Mouse (Mus musculus): Measurements from ENCODE around the gene Snrnp48. TPM values are rescaled to one million over a fixed set of nuclear protein-coding genes. Genes with fewer than 3 reads are reported as not detected.

Gene Snrnp48
- polyA plus RNA-seq, 1 experiment from 2014 or later: 32.9 TPM

- peaks cover 41% of the 10 kb centered on the region for H3K36me3 ChIP-seq
- H3K27me3 ChIP-seq: no peaks in the 10 kb centered on the region
- no peak overlapping the region for H3K4me2 ChIP-seq (replicated peaks)
- H3K9me3 ChIP-seq (replicated peaks): no peaks in the 10 kb centered on the region
- no peak overlapping the region for H3K27ac ChIP-seq (replicated peaks)
- peaks cover 4% of the 10 kb centered on the region for H3K4me1 ChIP-seq
- no peak overlapping the region for H3K9ac ChIP-seq
- 92% methylated on average over 5 of the region's 5 CpGs for WGBS
- no peak for ATAC-seq (ENCODE audit: insufficient number of reproducible peaks, low FRiP score, low TSS enrichment, low read depth)
- H3K4me3 ChIP-seq (replicated peaks): no peak overlapping the region
Measured at GRCm38 (mm10) chr13:38211122-38211521, 6.4 kb downstream of the Snrnp48 start.

DNA sequence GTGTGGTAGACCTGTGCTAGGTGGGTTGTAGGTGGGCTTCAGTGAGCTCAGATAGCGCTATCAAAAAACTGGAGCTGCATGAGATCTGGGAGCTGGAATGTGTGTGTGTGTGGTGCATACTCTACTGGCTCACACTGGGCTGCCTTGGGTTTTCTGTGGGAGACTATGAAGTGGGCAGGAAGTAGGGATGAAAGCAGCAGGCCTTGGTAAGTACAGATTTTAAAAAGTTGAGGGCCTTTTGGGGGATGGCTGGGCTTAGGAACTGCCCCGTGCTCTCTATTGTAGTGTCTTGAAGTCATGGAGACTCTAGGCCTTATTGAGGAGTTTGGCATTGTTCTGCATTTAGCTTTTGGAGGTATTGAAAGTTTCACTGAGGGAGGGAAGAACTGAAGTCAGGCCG lies 13.9 kb downstream of the Snrnp48 start:
- Histone ChIP-seq H3K4me2 (replicated peaks) (no peak overlapping the region), H3K9ac (no peak overlapping the region)
- WGBS: 100% methylated on average over 3 of the region's 3 CpGs

DNA sequence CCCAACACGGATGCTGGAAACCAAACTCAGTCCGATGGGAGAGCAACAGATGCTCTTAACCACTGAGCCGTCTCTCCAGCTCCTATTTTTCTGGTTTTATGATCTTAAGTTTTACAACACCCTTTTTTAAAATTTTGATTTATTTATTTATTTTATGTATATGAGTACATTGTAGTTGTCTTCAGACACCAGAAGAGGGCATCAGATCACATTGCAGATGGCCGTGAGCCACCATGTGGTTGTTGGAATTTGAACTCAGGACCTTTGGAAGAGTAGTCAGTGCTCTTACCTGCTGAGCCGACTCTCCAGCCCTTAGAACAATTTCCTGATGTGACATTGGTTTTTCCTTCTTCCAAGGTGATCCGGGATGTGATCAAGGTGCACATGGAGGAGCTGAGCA lies 15.6 kb downstream of the Snrnp48 start:
- Histone ChIP-seq H3K27ac (replicated peaks) (no peak overlapping the region), H3K27me3 (no peaks in the 10 kb centered on the region), H3K9ac (no peak overlapping the region), H3K4me3 (replicated peaks) (no peak overlapping the region), H3K36me3 (peaks cover 91% of the 10 kb centered on the region), H3K4me2 (replicated peaks) (no peak overlapping the region), H3K9me3 (replicated peaks) (no peaks in the 10 kb centered on the region), H3K4me1 (no peaks in the 10 kb centered on the region)
- no peak for ATAC-seq (ENCODE audit: insufficient number of reproducible peaks, low FRiP score, low TSS enrichment, low read depth)
- 96% methylated on average over 6 of the region's 6 CpGs for WGBS

More for the DNA sequence above, 13.9 kb downstream of the Snrnp48 start:
- H3K4me1 ChIP-seq: no peaks in the 10 kb centered on the region
- H3K27ac ChIP-seq (replicated peaks): no peak overlapping the region
- no peak overlapping the region for H3K4me3 ChIP-seq (replicated peaks)
- ATAC-seq (ENCODE audit: insufficient number of reproducible peaks, low FRiP score, low TSS enrichment, low read depth): no peak
- H3K27me3 ChIP-seq: no peaks in the 10 kb centered on the region
- H3K36me3 ChIP-seq: peaks cover 82% of the 10 kb centered on the region
- H3K9me3 ChIP-seq (replicated peaks): no peaks in the 10 kb centered on the region

DNA sequence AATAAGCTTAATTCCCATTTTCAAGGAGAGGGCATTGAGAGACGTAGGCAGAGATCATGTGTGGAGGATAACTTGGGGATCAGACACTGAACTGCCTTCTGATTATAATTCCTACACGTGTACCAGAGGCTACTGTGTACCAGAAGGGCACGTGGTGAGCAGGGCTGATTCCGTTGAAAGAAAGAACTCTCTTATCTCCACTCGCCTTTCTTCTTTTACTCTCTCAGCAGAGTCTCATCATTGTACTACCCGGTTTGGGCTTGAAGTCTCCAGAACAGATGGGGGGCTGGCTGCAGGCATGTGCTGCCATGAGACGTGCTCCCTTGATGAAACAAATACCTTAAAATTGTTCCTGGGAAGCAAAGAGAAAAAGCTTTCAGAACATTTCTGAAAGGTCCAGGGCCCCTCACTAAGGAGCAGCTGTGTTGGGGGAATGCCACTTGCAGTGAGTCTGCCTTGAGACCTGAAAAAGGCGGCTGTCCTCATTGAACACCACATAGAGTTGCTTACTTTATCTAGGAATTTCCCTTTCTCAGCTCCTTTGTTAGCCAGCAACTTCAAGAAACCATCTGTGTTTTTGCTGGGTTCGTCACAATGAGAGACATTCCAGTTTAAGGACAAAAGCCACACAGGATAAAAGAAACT lies 25.6 kb downstream of the Snrnp48 start:
- no peak overlapping the region for H3K4me2 ChIP-seq (replicated peaks)
- H3K9me3 ChIP-seq (replicated peaks): no peaks in the 10 kb centered on the region
- peaks cover 28% of the 10 kb centered on the region for H3K36me3 ChIP-seq
- H3K9ac ChIP-seq: no peak overlapping the region
- H3K4me3 ChIP-seq (replicated peaks): no peak overlapping the region
- 72% methylated on average over 9 of the region's 9 CpGs for WGBS
- H3K4me1 ChIP-seq: no peaks in the 10 kb centered on the region
- no peak overlapping the region for H3K27ac ChIP-seq (replicated peaks)
- ATAC-seq (ENCODE audit: insufficient number of reproducible peaks, low FRiP score, low TSS enrichment, low read depth): no peak
- no peaks in the 10 kb centered on the region for H3K27me3 ChIP-seq

- ATAC-seq (ENCODE audit: insufficient number of reproducible peaks, low FRiP score, low TSS enrichment, low read depth): no peak
- no peak overlapping the region for H3K4me2 ChIP-seq (replicated peaks)
- 83% methylated on average over 4 of the region's 4 CpGs for WGBS
Measured at GRCm38 (mm10) chr13:38232411-38232810, 27.7 kb downstream of the Snrnp48 start.

GRCm38 (mm10) chr13:38232856-38233625 lies 28.3 kb downstream of the Snrnp48 start:
- Histone ChIP-seq H3K4me2 (replicated peaks) (no peak overlapping the region), H3K27me3 (no peaks in the 10 kb centered on the region), H3K27ac (replicated peaks) (no peak overlapping the region), H3K4me1 (no peaks in the 10 kb centered on the region), H3K9ac (no peak overlapping the region), H3K4me3 (replicated peaks) (no peak overlapping the region), H3K9me3 (replicated peaks) (no peaks in the 10 kb centered on the region), H3K36me3 (peaks cover 12% of the 10 kb centered on the region)
- WGBS: 61% methylated on average over 3 of the region's 3 CpGs
- no peak for ATAC-seq (ENCODE audit: insufficient number of reproducible peaks, low FRiP score, low TSS enrichment, low read depth)

More at GRCm38 (mm10) chr13:38232411-38232810, 27.7 kb downstream of the Snrnp48 start:
- no peaks in the 10 kb centered on the region for H3K27me3 ChIP-seq
- H3K27ac ChIP-seq (replicated peaks): no peak overlapping the region
- no peaks in the 10 kb centered on the region for H3K9me3 ChIP-seq (replicated peaks)
- no peaks in the 10 kb centered on the region for H3K4me1 ChIP-seq
- no peak overlapping the region for H3K9ac ChIP-seq
- no peak overlapping the region for H3K4me3 ChIP-seq (replicated peaks)
- peaks cover 17% of the 10 kb centered on the region for H3K36me3 ChIP-seq

- no peak overlapping the region for H3K27ac ChIP-seq (replicated peaks)
- ATAC-seq (ENCODE audit: insufficient number of reproducible peaks, low FRiP score, low TSS enrichment, low read depth): no peak
- no peaks in the 10 kb centered on the region for H3K9me3 ChIP-seq (replicated peaks)
- no peak overlapping the region for H3K4me2 ChIP-seq (replicated peaks)
- no peaks in the 10 kb centered on the region for H3K27me3 ChIP-seq
- H3K4me3 ChIP-seq (replicated peaks): no peak overlapping the region
- no peaks in the 10 kb centered on the region for H3K4me1 ChIP-seq
- WGBS: 74% methylated on average over 5 of the region's 5 CpGs
- no peak overlapping the region for H3K9ac ChIP-seq
- no peaks in the 10 kb centered on the region for H3K36me3 ChIP-seq
Measured at GRCm38 (mm10) chr13:38234651-38235050, 29.9 kb downstream of the Snrnp48 start.

DNA sequence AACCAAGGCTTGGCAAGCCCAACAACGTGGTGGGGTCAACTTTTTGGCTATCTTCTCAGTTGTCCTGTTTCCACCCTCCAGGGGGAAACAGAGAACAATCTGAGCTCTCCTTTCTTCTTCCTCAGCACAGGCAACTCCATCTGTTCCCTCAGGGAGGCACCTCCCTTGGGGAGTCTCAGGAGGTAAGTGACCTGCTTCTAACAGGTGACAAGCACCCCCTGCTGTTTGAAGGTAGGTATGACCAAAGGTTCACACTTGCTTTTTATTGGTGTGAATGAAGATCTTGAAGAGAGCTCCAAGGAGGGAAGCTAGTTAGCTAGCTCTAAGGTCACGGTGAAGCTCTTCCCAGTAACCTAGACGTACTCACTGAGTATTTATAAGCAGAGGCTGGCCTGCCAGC lies 30.6 kb downstream of the Snrnp48 start:
- WGBS: 69% methylated on average over 3 of the region's 3 CpGs
- no peaks in the 10 kb centered on the region for H3K9me3 ChIP-seq (replicated peaks)
- H3K27me3 ChIP-seq: no peaks in the 10 kb centered on the region
- no peak for ATAC-seq (ENCODE audit: insufficient number of reproducible peaks, low FRiP score, low TSS enrichment, low read depth)
- no peak overlapping the region for H3K9ac ChIP-seq
- H3K36me3 ChIP-seq: no peaks in the 10 kb centered on the region
- H3K4me3 ChIP-seq (replicated peaks): no peak overlapping the region
- H3K4me1 ChIP-seq: no peaks in the 10 kb centered on the region
- H3K4me2 ChIP-seq (replicated peaks): no peak overlapping the region
- H3K27ac ChIP-seq (replicated peaks): no peak overlapping the region

DNA sequence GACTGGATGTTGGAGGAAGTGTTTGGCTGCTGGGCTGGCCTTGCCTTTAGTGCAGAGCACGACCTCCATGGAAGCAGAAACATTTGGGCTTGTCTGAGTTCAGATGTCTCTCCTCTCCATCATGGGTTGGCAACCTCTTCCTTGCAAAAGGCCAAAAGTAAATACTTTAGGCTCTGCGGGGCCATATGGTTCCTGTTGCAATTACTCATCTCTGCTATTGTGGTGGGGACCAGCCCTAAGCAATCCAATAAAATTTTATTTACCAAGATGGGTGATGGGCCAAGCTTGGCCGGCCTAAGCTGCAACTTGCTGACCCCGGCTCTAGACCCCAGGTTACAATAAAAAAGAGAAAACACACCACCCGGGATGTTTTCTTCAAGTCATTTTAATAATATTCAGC lies 43.4 kb downstream of the Snrnp48 start:
- Histone ChIP-seq H3K9ac (no peak overlapping the region), H3K27me3 (no peaks in the 10 kb centered on the region), H3K9me3 (replicated peaks) (no peaks in the 10 kb centered on the region), H3K4me1 (no peaks in the 10 kb centered on the region), H3K27ac (replicated peaks) (no peak overlapping the region), H3K4me3 (replicated peaks) (no peak overlapping the region), H3K36me3 (no peaks in the 10 kb centered on the region), H3K4me2 (replicated peaks) (no peak overlapping the region)
- WGBS: 79% methylated on average over 5 of the region's 5 CpGs
- ATAC-seq (ENCODE audit: insufficient number of reproducible peaks, low FRiP score, low TSS enrichment, low read depth): no peak

GRCm38 (mm10) chr13:38251226-38251625 lies 46.5 kb downstream of the Snrnp48 start:
- Histone ChIP-seq H3K4me3 (replicated peaks) (no peak overlapping the region), H3K9me3 (replicated peaks) (no peaks in the 10 kb centered on the region), H3K4me1 (no peaks in the 10 kb centered on the region), H3K27me3 (no peaks in the 10 kb centered on the region), H3K27ac (replicated peaks) (no peak overlapping the region), H3K4me2 (replicated peaks) (no peak overlapping the region), H3K9ac (no peak overlapping the region), H3K36me3 (no peaks in the 10 kb centered on the region)
- 52% methylated on average over 3 of the region's 3 CpGs for WGBS
- ATAC-seq (ENCODE audit: insufficient number of reproducible peaks, low FRiP score, low TSS enrichment, low read depth): no peak

DNA sequence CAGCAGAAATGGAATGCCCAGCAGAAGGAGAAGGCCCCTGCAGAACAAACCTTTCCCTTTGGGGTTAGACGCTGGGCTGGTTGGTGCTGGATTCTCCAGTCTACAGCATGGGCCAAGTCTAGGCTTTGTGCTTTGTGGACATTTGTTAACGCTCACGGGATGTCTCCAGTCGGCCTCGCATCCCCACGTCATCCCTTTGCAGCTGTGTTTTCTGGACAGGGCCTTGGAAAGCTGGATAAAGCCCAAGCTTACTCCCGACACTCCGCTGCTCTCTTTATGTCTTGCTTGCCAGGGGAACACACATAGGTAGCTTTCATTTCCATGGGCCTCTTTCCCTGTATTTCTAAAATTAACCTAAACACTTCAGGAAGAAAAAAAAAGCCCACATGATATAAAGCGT lies 49.0 kb downstream of the Snrnp48 start:
- Histone ChIP-seq H3K4me3 (replicated peaks) (no peak overlapping the region), H3K27me3 (no peaks in the 10 kb centered on the region), H3K27ac (replicated peaks) (no peak overlapping the region), H3K9me3 (replicated peaks) (no peaks in the 10 kb centered on the region), H3K4me1 (no peaks in the 10 kb centered on the region), H3K4me2 (replicated peaks) (no peak overlapping the region), H3K9ac (no peak overlapping the region), H3K36me3 (no peaks in the 10 kb centered on the region)
- no peak for ATAC-seq (ENCODE audit: insufficient number of reproducible peaks, low FRiP score, low TSS enrichment, low read depth)
- WGBS: 77% methylated on average over 9 of the region's 9 CpGs

GRCm38 (mm10) chr13:38258901-38259300 lies 54.2 kb downstream of the Snrnp48 start:
- H3K36me3 ChIP-seq: no peaks in the 10 kb centered on the region
- H3K27ac ChIP-seq (replicated peaks): no peak overlapping the region
- no peaks in the 10 kb centered on the region for H3K27me3 ChIP-seq
- H3K9ac ChIP-seq: no peak overlapping the region
- no peaks in the 10 kb centered on the region for H3K4me1 ChIP-seq
- H3K9me3 ChIP-seq (replicated peaks): no peaks in the 10 kb centered on the region
- ATAC-seq (ENCODE audit: insufficient number of reproducible peaks, low FRiP score, low TSS enrichment, low read depth): no peak
- H3K4me3 ChIP-seq (replicated peaks): no peak overlapping the region
- no peak overlapping the region for H3K4me2 ChIP-seq (replicated peaks)
- 47% methylated on average over 2 of the region's 2 CpGs for WGBS
